Mouse (Mus musculus) olfactory bulb, adult 2 months (tissue): ENCODE measurements around the gene Slc38a10. TPM values are rescaled to one million over a fixed set of nuclear protein-coding genes. Genes with fewer than 3 reads are reported as not detected.

ENCODE experiments used
- H3K27ac ChIP-seq: fragments of 200-500 bp; 2 replicates; pipeline ENCODE4 v1.5.1; 2012; ENCODE audit warnings: low read depth, low read length; ENCODE audit not compliant: insufficient read depth
- H3K4me1 ChIP-seq: fragments of 200-500 bp; 2 replicates; pipeline ENCODE4 v1.6.1; 2012; ENCODE audit warnings: low read length; ENCODE audit not compliant: control insufficient read depth, insufficient read depth
- H3K4me3 ChIP-seq: fragments of 200-500 bp; 2 replicates; pipeline ENCODE4 v1.5.1; 2012; ENCODE audit warnings: mild to moderate bottlenecking, low read depth, low read length, moderate library complexity; ENCODE audit not compliant: insufficient read depth
- CTCF ChIP-seq: fragments of 200-500 bp; IDR thresholded peaks from 2 replicates; pipeline ENCODE4 v1.5.1; 2012; ENCODE audit warnings: low read depth, mild to moderate bottlenecking, low read length, moderate library complexity; ENCODE audit not compliant: insufficient read depth
- POLR2A ChIP-seq: fragments of 200-500 bp; IDR thresholded peaks from 2 replicates; pipeline ENCODE4 v1.6.1; 2012; ENCODE audit warnings: mild to moderate bottlenecking, low read depth, low read length, moderate library complexity; ENCODE audit not compliant: insufficient read depth
- WGBS: fragments of 180-500 bp; shearing (Covaris S2); methylation state at CpG from one replicate; pipeline ENCODE4 v1.1.7; 2018; 5-methylcytosine and 5-hydroxymethylcytosine counted together
- polyA plus RNA-seq: library from polyadenylated mRNA; stranded (reverse); fragments of >200 nt; gene quantifications from 2 replicates; pipeline ENCODE4 v1.2.4, GENCODE M21; 2012; ENCODE audit warnings: low replicate concordance; ENCODE audit not compliant: missing spikeins, insufficient read depth, insufficient read length

The Slc38a10 gene
- polyA plus RNA-seq: 77.6 TPM in 1 of 2 replicates, not detected in the other

DNA sequence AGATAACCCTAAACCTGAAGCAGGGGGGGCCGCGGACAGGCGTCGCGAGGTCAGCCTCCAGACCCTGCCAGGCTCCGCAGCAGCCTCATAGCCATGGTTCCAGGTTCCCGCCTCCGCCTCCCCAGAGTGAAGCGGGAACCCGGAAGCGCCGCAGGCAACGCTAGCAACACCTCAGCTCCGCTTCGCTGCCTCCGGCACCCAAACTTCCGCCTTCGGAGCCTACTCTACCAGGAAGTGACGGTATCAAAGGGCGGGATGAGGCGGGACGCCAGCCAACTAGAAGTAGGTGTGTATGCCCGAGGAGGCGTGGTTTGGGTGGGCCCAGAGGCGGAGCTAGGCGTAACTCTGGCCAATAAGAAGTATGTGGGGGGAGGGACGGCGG is at the start of gene Slc38a10:
Gene Slc38a10 (minus strand): TSS at position 234 of the 382 bp plus-strand sequence.
- under 1% methylated on average over 28 of the region's 28 CpGs for WGBS
- Histone ChIP-seq H3K27ac (peak within 1 kb of the TSS; percentile 22), H3K4me1 (peaks cover 7% of the 10 kb centered on the region), H3K4me3 (peak within 1 kb of the TSS; percentile 77)
- no peak for TF ChIP-seq CTCF
- TF ChIP-seq POLR2A: peak; percentile 45

DNA sequence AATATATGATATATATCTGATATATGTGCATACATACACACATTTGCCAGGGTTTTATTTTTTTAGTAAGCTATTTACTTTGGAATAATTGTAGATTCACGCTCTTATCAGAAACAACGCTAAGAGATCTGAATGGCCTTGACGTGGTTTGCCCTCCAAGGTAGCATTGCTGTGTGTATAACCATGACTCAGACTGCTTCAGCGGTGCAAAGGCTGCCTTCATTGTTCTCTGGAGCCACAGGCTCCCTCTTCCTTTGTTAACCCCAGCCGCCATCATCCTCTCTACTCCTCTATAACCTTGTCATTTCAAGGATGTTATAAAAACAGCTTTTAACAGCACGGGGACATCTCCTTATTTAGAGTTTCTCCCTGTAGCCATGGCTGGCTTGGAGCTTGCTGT is 49.5 kb upstream of the Slc38a10 start:
- H3K4me3 ChIP-seq: no peak overlapping the region
- TF ChIP-seq POLR2A: no peak
- no peak for TF ChIP-seq CTCF
- 54% methylated on average over 6 of the region's 6 CpGs for WGBS

DNA sequence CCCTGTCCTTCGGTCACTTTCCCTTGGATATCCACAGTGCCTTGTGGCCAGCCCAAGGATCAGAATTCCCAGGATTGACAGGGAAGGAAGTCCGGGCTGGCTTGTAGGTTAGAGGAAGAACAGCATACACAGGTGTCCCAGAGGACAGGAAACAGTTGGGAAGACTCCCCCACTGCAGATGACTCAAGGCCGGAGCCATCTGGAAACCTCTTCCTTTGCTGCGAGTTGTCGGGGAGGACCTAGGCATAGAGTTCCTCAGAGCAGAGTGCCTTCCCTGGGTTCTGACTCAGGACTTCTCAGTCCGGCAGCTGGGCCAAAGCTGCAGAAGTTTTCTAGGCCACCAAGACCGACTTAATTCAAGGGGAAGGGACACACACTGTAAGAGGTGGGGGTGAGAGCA is 48.6 kb upstream of the Slc38a10 start:
- peaks cover 13% of the 10 kb centered on the region for H3K4me1 ChIP-seq
- TF ChIP-seq CTCF (no peak), POLR2A (no peak)
- WGBS: 58% methylated on average over 7 of the region's 7 CpGs
- H3K4me3 ChIP-seq: no peak overlapping the region
- no peak overlapping the region for H3K27ac ChIP-seq

More for the DNA sequence above, 49.5 kb upstream of the Slc38a10 start:
- H3K27ac ChIP-seq: no peak overlapping the region
- H3K4me1 ChIP-seq: peaks cover 13% of the 10 kb centered on the region

DNA sequence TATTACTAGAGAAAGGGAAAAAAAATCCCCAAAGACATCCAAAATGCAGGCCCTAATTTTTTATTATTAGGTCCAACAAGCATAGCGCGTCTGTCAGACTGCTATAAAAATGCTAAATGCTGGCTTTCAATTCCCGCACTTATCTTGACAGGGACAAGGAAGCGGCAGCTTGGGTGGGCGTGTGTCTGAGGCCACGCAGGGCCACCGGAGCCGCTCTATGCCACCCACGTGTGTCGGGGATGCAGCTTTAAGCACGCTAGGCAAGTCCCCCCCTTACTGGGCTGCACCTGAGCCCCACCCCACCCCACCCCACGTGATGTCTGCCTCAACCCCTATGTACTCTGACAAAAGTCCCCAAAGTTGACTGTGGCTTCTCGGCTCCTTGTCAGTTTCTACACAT is 47.7 kb upstream of the Slc38a10 start:
- Histone ChIP-seq H3K27ac (no peak overlapping the region), H3K4me3 (no peak overlapping the region), H3K4me1 (peaks cover 13% of the 10 kb centered on the region)
- WGBS: 28% methylated on average over 13 of the region's 13 CpGs
- TF ChIP-seq CTCF (no peak), POLR2A (no peak)

DNA sequence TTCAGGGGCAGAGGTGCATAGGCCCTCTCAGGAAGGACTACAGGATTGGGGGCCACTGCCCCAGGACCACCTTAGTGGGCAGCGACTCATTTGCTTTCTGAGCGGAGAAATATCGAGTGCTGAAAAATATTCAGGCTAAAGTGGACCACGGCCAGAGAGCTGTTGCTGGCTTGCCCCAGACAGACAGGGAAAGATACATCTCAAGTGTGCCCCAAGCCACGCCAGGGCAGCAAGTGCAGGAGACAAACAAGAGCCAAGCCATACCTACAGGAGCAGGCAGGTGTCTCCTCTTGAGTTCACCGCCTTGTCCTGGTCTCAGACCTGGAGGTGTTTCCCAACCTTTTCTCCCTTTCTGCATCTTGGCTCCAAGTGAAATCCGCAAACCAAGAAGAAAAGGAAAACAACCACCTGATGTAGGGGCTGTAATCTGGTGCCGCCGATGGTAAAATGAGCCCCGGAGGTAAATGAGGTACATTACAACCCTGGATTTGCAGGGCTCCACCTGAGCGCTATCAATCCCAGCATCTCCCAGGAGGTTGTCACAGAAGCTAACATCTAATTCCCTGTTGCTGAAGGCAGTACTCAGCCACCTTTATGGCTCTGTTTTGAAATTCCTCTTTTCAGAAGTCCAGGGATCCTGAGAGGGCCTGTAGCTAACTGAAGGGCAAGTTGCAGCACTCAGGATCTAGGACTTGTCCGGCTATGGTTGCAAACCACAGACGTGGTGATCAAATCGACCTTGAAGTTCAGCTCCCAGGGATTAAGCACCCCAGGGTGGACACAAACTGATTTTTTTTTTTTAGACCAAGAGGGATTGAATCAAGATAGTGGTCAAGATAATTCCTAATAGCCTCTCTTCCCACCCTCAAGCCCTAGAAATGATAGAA is 39.6 kb upstream of the Slc38a10 start:
- 70% methylated on average over 14 of the region's 14 CpGs for WGBS
- Histone ChIP-seq H3K27ac (peak overlapping the region; percentile 49; the same call in 1 of the 2 replicates), H3K4me3 (no peak overlapping the region), H3K4me1 (peaks cover 17% of the 10 kb centered on the region)
- TF ChIP-seq CTCF: no peak
- TF ChIP-seq POLR2A: no peak

DNA sequence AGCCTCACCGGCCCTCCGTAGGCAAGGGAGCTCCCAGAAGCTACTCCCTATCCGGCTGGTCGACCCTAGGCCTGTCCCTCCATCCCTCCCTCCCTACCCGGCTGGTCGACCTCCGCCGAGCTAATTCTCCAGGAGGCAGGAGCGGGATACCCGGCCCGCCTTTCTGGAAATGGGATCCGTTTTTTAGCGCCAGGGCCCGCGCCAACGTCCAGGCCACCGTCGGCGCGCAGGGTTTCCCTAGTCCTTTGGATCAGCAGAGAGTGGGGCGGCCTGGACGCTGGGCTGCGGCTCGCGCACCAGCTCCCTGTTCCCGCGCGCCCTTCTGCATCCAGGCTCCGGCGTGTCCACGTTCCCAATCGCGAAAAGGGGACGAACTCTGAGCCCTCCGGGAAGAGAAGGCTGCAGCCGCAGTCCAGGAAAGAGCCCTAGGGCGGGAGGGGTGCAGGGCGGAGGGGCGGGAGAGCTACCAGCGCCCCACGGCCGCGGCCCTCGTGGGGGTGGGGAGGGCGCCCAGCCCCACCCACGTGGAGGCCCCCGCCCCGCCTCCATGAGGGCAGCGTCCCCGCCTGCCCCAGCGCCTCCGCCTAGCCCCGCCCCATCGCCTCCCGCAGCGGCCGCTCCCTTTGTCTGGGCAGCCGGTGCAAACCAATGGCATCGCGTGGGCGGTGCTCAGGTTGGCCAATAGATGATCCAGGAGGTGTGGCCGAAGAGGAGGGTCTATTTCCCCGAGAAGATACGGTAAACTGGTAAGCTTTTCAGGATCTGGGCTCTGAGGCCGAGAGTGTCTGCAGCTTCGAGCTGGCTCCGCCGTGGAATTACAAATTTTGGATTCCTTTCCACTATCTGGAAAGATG is 38.5 kb upstream of the Slc38a10 start:
- peaks cover 28% of the 10 kb centered on the region for H3K4me1 ChIP-seq
- H3K27ac ChIP-seq: peak overlapping the region; percentile 77
- peak overlapping the region; percentile 63 for H3K4me3 ChIP-seq
- WGBS: under 1% methylated on average over 68 of the region's 68 CpGs
- peak; percentile 49; the same call in 1 of the 2 replicates for TF ChIP-seq POLR2A
- TF ChIP-seq CTCF: no peak

DNA sequence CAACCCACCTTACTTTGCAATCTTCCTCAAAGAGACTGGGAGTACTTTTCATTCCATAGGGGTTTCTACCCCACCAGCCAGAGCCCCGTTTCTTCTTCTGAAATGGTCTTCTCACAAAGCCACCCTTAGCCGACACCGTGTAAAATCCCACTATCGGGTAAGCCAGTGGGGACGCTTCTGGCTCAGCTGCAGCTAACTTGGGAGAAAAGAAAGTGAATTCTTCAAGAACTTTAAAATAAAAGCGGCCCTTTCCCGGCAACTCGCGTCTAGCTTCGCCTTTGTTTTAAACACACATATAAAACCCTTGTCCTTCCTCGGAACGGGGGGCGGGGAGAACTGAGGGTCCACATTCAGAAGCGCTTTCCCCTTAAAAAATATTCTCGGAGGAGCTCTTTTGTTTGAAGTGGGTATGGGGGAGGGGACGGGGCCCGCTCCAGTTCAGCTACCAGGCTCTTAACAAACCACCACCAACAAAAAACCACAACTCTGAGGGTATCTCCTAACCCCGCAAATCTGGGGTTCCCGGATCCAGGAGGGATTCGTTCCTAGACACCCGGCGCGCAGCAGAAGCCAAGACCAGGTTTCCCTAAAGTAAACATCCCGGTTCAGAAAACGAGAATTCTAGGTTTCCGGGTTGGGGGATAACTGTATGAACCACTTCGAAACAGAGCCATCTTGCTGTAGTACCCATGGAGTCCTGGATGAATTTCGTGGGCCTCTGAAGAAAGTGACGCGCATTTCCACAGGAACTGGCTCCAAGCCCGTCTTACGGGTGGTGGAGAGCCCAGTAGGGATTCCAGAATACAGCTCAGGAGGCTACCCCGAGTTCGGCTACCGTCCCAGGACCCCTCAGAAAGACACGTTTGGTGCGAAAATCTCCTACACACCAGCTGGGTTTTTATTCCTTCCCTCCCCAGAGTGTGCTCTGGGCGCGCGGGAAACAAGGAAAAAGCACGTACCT is 37.6 kb upstream of the Slc38a10 start:
- WGBS: under 1% methylated on average over 41 of the region's 41 CpGs
- no peak for TF ChIP-seq POLR2A
- no peak for TF ChIP-seq CTCF
- peak overlapping the region; percentile 77 for H3K27ac ChIP-seq
- peaks cover 36% of the 10 kb centered on the region for H3K4me1 ChIP-seq
- H3K4me3 ChIP-seq: peak overlapping the region; percentile 63

DNA sequence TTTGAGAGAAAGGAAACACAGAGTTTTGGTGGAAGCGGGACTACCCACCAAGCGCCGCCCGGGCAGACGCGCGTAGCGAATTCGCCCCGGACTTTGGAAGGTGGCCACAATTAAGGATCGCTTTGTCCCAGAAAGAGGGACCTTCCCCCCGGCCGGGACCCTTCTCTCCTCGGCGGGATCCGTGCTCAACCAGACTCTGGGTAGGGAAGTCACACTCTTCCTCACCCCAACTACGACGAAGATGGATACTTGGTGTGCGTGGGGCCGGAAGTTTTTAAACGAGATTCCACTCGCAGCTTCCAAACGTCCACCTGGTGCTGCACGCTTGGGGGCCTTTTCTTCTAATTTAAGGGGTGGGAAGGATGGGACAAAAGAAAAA is 36.9 kb upstream of the Slc38a10 start:
- H3K4me1 ChIP-seq: peaks cover 39% of the 10 kb centered on the region
- peak overlapping the region; percentile 63 for H3K4me3 ChIP-seq
- TF ChIP-seq POLR2A (no peak), CTCF (no peak)
- H3K27ac ChIP-seq: 0 out of 2 replicates have a peak overlapping the region, but pooled peaks have one; percentile 77
- 4% methylated on average over 24 of the region's 24 CpGs for WGBS
